Mouse (Mus musculus) liver, adult 2 months (tissue): Measurements from ENCODE around the gene Eef2.

Source experiments
- CTCF ChIP-seq: fragments of 200-500 bp; IDR thresholded peaks from 2 replicates; pipeline ENCODE4 v1.5.1; 2011; ENCODE audit warnings: low read depth, low read length, control low read depth
- POLR2A ChIP-seq: fragments of 200-500 bp; IDR thresholded peaks from 2 replicates; pipeline ENCODE4 v1.6.1; 2011; ENCODE audit warnings: low read length, control low read depth; ENCODE audit not compliant: insufficient read depth; ENCODE audit errors: extremely low read depth

- TF ChIP-seq POLR2A (no peak), CTCF (no peak)
Observed at GRCm38 (mm10) chr10:81229735-81230437, 53.5 kb downstream of the Eef2 start.
